Mouse (Mus musculus) stomach, postnatal 0 days (tissue): Measurements from ENCODE around the gene Cpt1c.

ENCODE experiments used
- CTCF ChIP-seq: IDR thresholded peaks from 2 replicates; pipeline ENCODE4 v1.5.1; 2016; ENCODE audit warnings: antibody characterized with exemption, low read depth, mild to moderate bottlenecking, moderate library complexity
- EP300 ChIP-seq: optimal IDR thresholded peaks from 2 replicates; pipeline ENCODE3; 2016; ENCODE audit warnings: antibody characterized with exemption

DNA sequence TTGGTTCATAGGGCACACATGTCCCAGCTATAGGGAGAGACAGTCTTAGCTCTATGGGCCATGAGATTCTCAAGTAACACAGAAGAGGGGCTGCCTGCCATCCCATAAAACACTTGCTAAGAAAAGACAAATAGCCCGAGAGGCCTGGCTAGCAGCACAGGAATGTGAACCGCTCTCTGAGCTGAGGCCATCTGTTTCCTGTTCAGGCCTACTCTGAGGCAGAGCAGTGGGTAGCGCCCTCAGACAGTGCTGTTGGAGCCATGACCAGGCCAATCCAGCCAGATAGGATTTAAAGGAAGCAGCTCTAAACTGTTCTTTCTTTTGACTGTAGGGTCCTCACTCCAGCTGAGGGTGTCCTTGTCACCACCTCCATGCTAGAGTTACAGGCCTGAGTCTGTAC, 29.9 kb upstream of the Cpt1c start:
- TF ChIP-seq EP300, result no peak
- TF ChIP-seq CTCF, result no peak
